Mouse (Mus musculus) liver, embryonic 13.5 days (tissue): ENCODE data around the gene Phlda2. TPM values are rescaled to one million over a fixed set of nuclear protein-coding genes. Genes with fewer than 3 reads are reported as not detected.

Source experiments
- ATAC-seq: fragments of 200-750 bp; cut with Nextera tagmentation; 2 replicates; pipeline ENCODE4 v1.8.0; 2017; ENCODE audit warnings: low read depth, mild to moderate bottlenecking, moderate number of reproducible peaks, moderate library complexity
- DNase-seq: peaks from one replicate; pipeline ENCODE4 v3.0.0; 2022
- H3K27ac ChIP-seq: fragments of 300-500 bp; sonication (generic); 2 replicates; pipeline ENCODE4 v1.5.1; 2015; ENCODE audit warnings: moderate library complexity, mild to moderate bottlenecking, inconsistent platforms
- H3K27me3 ChIP-seq: fragments of 300-500 bp; sonication (generic); 2 replicates; pipeline ENCODE4 v1.6.1; 2015; ENCODE audit warnings: mild to moderate bottlenecking, inconsistent platforms
- H3K36me3 ChIP-seq: fragments of 300-500 bp; sonication (generic); 2 replicates; pipeline ENCODE4 v1.6.1; 2015; ENCODE audit warnings: mild to moderate bottlenecking, inconsistent platforms
- H3K4me1 ChIP-seq: fragments of 300-500 bp; sonication (generic); replicated peaks from 2 replicates; pipeline ENCODE4 v1.6.1; 2015; ENCODE audit warnings: inconsistent platforms
- H3K4me2 ChIP-seq: fragments of 300-500 bp; sonication (generic); 2 replicates; pipeline ENCODE4 v1.6.1; 2015; ENCODE audit warnings: inconsistent platforms, mild to moderate bottlenecking, moderate library complexity
- H3K4me3 ChIP-seq: fragments of 300-500 bp; sonication (generic); replicated peaks from 2 replicates; pipeline ENCODE4 v1.5.1; 2015; ENCODE audit warnings: mild to moderate bottlenecking, inconsistent platforms
- H3K9ac ChIP-seq: fragments of 300-500 bp; sonication (generic); 2 replicates; pipeline ENCODE4 v1.6.1; 2015; ENCODE audit warnings: mild to moderate bottlenecking, inconsistent platforms
- H3K9me3 ChIP-seq: fragments of 300-500 bp; sonication (generic); replicated peaks from 2 replicates; pipeline ENCODE4 v1.6.1; 2016; ENCODE audit warnings: inconsistent platforms
- WGBS: fragments of 180-500 bp; shearing (Covaris S2); methylation state at CpG from one replicate; pipeline ENCODE4 v1.1.7; 2015; ENCODE audit not compliant: insufficient replicate concordance; 5-methylcytosine and 5-hydroxymethylcytosine counted together
- polyA plus RNA-seq: library from polyadenylated mRNA; unstranded; fragments of >200 nt; fragmentation: Nextera tagmentation; extraction: Ambion mirVana; gene quantifications from 2 replicates; pipeline ENCODE4 v1.2.1, GENCODE M21; 2015

Phlda2 gene
- polyA plus RNA-seq, 1 experiment from 2014 or later = 23.6 TPM

DNA sequence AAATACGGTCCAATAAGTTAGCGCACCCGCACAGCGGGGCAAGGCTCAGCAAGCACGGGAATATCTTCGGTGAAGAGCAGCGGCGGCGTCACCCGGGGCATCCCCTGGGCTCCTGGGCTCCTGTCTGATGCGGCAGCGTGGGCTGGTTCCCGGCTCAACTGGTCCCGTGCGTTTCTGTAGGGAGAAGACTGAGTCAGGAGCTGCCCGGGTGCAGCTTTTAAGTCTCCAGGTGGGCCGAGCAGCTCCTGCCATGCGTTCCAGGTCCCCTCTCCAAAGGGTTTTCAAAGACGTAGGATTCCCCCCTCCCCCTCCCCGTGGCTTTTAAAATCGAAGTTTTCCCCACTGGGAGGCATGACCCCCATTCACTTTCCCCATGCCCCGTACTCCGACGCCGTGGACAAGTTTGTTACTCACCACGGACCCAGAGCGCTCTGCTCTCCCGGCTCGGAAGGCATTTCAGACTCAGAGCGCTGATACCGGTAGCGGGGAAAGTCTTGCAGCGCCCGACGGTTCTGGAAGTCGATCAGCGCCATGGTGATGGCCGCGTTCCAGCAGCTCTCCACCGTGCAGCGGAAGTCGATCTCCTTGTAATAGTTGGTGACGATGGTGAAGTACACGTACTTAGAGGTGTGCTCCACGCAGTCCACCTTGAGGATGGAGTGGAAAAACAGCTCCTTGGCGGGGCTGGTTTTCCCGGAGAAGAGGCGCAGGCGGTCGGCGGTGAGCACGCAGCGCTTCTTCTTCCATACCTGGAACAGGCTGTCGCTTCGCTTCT lies 1.1 kb downstream of the Phlda2 start:
- H3K9me3 ChIP-seq = no peaks in the 10 kb centered on the region
- no peak overlapping the region for H3K9ac ChIP-seq
- no peak for ATAC-seq
- H3K36me3 ChIP-seq = no peaks in the 10 kb centered on the region
- no peak overlapping the region for H3K27ac ChIP-seq
- H3K4me2 ChIP-seq = peak overlapping the region; percentile 61
- no peak for DNase-seq
- H3K4me1 ChIP-seq = peaks cover 14% of the 10 kb centered on the region
- H3K27me3 ChIP-seq = peaks cover 80% of the 10 kb centered on the region
- WGBS = 3% methylated on average over 55 of the region's 55 CpGs
- peak overlapping the region; percentile 52 for H3K4me3 ChIP-seq

DNA sequence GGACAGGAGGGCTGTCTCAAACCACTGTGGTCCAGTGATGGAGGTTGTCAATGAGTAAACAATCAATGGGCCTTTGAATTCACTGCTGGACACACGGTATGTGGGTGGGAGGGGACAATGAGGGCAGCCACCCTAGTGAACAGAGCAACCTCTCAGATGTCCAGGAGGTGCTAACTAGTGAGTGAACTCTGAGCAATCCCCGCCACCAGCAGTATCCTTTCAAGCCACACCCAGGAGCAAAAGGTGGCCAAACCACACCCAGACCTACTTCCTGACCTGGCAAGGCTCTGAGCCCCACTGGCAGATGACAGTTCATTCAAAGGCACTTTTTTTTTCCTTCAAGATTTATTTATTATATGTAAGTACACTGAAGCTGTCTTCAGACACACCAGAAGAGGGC lies 2.0 kb downstream of the Phlda2 start:
- H3K9ac ChIP-seq = no peak overlapping the region
- no peaks in the 10 kb centered on the region for H3K36me3 ChIP-seq
- no peak overlapping the region for H3K4me3 ChIP-seq
- no peak overlapping the region for H3K27ac ChIP-seq
- no peaks in the 10 kb centered on the region for H3K9me3 ChIP-seq
- ATAC-seq (peak; percentile 19; the same call in 1 of the 2 replicates), DNase-seq (no peak)
- WGBS = 34% methylated on average over 2 of the region's 2 CpGs
- H3K4me2 ChIP-seq = no peak overlapping the region
- peaks cover 77% of the 10 kb centered on the region for H3K27me3 ChIP-seq
- H3K4me1 ChIP-seq = peaks cover 18% of the 10 kb centered on the region

DNA sequence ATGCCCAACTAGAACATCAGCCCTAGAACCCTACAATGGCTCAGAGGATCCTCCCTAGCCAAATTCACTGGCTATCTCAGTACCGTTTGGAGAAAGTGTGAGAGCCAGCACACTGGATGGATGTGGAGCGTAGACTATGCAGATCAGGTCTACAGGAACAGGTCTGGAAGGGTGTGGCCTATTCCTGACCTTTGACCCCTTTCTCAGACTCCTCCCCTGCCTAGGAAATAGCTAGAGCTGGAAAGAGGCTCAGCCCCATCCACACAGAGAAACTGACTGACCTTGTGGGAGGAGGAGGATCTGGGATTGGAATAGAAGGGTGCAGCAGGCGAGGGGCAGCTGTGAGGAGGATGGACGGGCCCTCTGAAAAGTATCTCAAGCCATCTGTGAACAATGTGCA lies 4.4 kb downstream of the Phlda2 start:
- ATAC-seq (no peak), DNase-seq (no peak)
- H3K27me3 ChIP-seq = peaks cover 59% of the 10 kb centered on the region
- H3K4me3 ChIP-seq = no peak overlapping the region
- H3K4me1 ChIP-seq = peaks cover 31% of the 10 kb centered on the region
- 68% methylated on average over 4 of the region's 4 CpGs for WGBS
- no peaks in the 10 kb centered on the region for H3K36me3 ChIP-seq
- no peak overlapping the region for H3K27ac ChIP-seq
- H3K4me2 ChIP-seq = no peak overlapping the region
- H3K9me3 ChIP-seq = no peaks in the 10 kb centered on the region
- no peak overlapping the region for H3K9ac ChIP-seq

DNA sequence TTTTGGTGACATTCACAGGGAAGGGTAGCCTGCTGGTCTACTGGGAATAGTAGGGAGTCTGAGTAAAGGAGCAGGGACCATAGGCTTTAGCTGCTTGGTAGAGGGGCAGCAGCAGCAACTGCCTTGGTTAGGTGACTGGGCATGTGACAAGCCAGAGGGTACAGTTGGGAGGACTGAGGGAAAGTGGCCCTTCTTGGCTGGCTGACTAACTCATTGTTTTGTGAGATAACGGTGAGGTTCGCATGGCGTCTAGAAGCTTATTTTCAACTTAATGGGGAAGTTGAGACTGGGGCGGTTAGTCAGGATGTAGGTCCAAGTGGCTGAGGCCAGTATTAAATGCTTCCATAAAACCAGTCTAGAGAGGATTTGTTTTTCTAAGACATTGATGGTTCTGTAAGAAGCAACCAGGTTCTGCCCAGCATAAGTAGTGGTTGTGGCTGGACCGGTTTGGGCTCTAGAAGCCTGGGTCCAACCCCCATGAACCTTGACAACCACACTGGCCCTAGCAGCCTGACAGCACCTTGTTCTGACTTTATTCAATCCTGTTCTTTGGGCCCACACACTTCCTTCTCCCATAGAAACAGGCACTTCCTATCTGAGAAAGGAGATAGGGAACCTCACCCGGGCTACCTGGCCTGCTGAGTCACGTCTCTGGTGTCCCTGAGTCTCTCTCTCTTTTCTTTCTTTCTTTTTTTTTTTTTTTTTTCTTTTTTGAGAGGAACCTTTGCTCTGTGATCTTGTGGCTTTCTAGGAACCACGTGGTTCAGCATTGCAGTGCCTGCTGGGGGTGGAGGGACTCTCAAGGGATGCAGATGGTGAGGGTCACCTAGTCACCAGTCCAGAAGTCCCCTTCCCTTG lies 7.6 kb downstream of the Phlda2 start:
- H3K27ac ChIP-seq = no peak overlapping the region
- ATAC-seq = 0 out of 2 replicates have a peak, but pooled peaks have one; percentile 34

DNA sequence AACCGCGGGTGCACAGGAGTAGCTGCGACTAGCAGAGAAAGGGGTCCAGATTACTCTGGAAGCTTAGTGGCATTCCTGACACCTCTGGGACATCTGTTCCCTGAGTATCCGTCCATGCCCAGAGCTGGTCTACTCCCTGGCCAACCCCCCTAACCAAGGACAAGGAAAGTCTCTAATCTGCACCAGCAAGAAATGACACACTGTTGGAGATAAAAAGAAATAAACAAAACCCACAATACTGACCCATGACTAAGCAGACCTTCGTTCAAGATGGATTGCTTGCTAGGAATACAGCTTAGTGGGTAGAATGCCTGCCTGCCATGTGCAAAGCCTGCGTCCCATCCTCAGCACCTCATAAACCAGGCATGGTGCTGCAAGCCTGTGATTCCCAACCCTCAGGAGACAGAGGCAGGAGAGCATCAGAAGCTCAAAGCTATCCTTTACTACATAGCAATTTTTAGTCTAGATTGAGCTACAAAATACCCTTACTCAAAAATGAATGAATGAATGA lies 9.3 kb downstream of the Phlda2 start:
- no peak for DNase-seq
- no peak overlapping the region for H3K4me2 ChIP-seq
- H3K27me3 ChIP-seq = peaks cover 21% of the 10 kb centered on the region
- H3K9ac ChIP-seq = no peak overlapping the region
- H3K4me3 ChIP-seq = no peak overlapping the region
- H3K4me1 ChIP-seq = peaks cover 17% of the 10 kb centered on the region
- H3K9me3 ChIP-seq = no peaks in the 10 kb centered on the region
- no peak for ATAC-seq
- WGBS = 63% methylated on average over 6 of the region's 6 CpGs
- H3K27ac ChIP-seq = no peak overlapping the region
- H3K36me3 ChIP-seq = no peaks in the 10 kb centered on the region

More for the DNA sequence above, 7.6 kb downstream of the Phlda2 start:
- WGBS = 18% methylated on average over 8 of the region's 8 CpGs
- no peak overlapping the region for H3K9ac ChIP-seq
- no peaks in the 10 kb centered on the region for H3K9me3 ChIP-seq
- H3K4me1 ChIP-seq = peaks cover 17% of the 10 kb centered on the region
- H3K36me3 ChIP-seq = no peaks in the 10 kb centered on the region
- H3K27me3 ChIP-seq = peaks cover 27% of the 10 kb centered on the region
- H3K4me3 ChIP-seq = no peak overlapping the region
- DNase-seq = no peak
- no peak overlapping the region for H3K4me2 ChIP-seq

DNA sequence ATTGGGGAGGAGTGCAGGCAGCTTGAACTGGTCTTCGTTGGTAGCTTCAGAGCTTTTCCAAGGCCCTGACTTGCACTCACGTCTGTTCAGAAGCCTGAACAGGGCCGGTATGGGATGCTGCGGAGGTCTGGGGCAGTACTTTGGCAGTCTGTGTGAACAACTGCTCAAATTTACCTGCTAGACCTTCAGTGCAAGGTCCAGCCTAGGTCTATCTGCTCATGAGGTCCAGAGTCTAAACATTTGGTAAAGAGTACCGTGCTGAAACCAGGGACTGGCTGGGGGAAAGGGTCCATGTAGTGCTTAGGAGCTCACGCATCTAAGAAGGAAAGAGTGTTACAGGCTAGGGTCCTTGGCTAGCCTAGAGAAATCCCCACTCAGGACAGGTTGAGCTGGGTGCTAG lies 13.2 kb downstream of the Phlda2 start:
- WGBS = 55% methylated on average over 6 of the region's 6 CpGs
- H3K27ac ChIP-seq = no peak overlapping the region
- H3K4me3 ChIP-seq = no peak overlapping the region
- no peak overlapping the region for H3K9ac ChIP-seq
- peaks cover 15% of the 10 kb centered on the region; the same call in 1 of the 2 replicates for H3K27me3 ChIP-seq
- ATAC-seq (peak; percentile 68), DNase-seq (no peak)
- H3K4me1 ChIP-seq = peaks cover 2% of the 10 kb centered on the region; the same call in 1 of the 2 replicates
- no peaks in the 10 kb centered on the region for H3K9me3 ChIP-seq
- H3K4me2 ChIP-seq = no peak overlapping the region
- H3K36me3 ChIP-seq = no peaks in the 10 kb centered on the region

DNA sequence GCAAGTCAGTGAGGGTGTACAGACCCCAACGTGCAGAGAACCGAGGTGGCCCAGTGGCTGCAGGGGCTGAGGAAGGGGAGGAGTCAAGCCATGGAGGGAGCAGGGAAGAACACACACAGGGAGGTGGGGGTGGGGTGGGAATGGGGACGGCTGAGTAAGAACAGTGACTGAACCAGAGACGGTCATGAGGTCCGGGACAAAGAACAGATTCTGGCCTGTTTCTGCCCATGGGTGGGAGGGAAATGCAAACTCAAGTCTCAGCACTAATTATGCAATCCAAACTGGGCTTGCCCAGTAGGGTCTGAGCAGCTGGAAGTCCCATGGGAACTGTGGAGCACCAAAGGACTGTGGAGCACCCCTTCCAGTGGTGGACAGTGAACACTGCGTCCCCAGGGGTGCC lies 20.4 kb downstream of the Phlda2 start:
- no peak overlapping the region for H3K4me2 ChIP-seq
- H3K36me3 ChIP-seq = no peaks in the 10 kb centered on the region
- H3K9me3 ChIP-seq = no peaks in the 10 kb centered on the region
- no peak for DNase-seq
- no peak overlapping the region for H3K27ac ChIP-seq
- H3K4me3 ChIP-seq = no peak overlapping the region
- H3K4me1 ChIP-seq = peaks cover 5% of the 10 kb centered on the region
- peaks cover 29% of the 10 kb centered on the region for H3K27me3 ChIP-seq
- WGBS = 18% methylated on average over 6 of the region's 6 CpGs
- no peak overlapping the region for H3K9ac ChIP-seq
- ATAC-seq = peak; percentile 49

DNA sequence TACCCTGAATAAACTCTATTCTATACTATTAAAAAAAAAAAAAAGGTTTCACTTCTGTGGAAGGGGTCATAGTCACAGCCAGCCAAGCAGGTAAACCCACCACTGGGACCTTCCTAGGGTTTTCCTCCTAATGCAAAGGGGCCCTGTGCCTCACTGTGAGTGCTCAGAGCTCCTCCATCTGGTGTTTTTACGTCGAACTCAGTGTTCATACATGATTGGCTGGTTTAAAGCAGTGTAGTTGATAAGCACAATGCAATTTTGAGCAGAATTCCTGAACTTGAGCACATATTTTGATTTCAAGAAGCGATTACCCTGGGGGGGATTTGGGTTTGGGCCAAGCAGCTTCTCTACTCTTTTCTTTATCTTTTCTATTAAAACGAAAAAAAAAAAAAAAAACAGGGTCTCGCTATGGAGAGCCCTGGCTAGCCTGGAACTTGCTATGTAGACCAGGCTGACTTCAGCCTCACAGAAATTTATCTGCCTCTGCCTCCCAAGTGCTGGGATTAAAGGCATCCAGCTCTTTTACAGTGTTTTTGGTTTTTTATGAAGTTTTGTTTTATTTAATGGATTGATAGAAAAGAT lies 21.1 kb downstream of the Phlda2 start:
- 44% methylated on average over 5 of the region's 5 CpGs for WGBS
- peaks cover 29% of the 10 kb centered on the region for H3K27me3 ChIP-seq

DNA sequence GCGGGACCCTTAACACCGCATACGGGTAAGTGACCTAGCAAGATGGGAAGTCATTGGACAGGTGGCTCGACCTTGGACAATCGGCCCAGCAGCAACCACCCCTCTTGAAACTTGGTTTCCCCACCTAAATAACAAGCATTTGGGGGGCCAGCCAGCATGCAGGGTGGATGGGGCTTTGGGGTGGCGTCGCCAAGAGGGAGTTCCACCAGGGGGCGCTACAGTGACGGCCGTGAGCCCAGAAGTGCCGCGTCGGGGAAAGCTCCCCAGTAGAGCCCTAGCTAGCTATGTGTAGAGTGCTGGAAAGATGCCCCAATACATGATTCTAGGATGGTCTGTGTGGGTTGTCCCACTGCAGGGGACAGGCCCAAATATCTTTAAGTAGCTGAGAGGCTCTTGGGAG lies 22.5 kb downstream of the Phlda2 start:
- DNase-seq (peak; percentile 34), ATAC-seq (no peak)
- peaks cover 9% of the 10 kb centered on the region for H3K4me1 ChIP-seq
- H3K9me3 ChIP-seq = no peaks in the 10 kb centered on the region
- H3K9ac ChIP-seq = no peak overlapping the region
- 23% methylated on average over 13 of the region's 13 CpGs for WGBS
- H3K36me3 ChIP-seq = no peaks in the 10 kb centered on the region
- no peak overlapping the region for H3K27ac ChIP-seq
- H3K4me2 ChIP-seq = no peak overlapping the region
- H3K4me3 ChIP-seq = no peak overlapping the region
- peaks cover 28% of the 10 kb centered on the region for H3K27me3 ChIP-seq

More for the DNA sequence above, 21.1 kb downstream of the Phlda2 start:
- DNase-seq (no peak), ATAC-seq (no peak)
- Histone ChIP-seq H3K4me2 (no peak overlapping the region), H3K4me1 (peaks cover 5% of the 10 kb centered on the region), H3K9ac (no peak overlapping the region), H3K27ac (no peak overlapping the region), H3K4me3 (no peak overlapping the region), H3K9me3 (no peaks in the 10 kb centered on the region), H3K36me3 (no peaks in the 10 kb centered on the region)

DNA sequence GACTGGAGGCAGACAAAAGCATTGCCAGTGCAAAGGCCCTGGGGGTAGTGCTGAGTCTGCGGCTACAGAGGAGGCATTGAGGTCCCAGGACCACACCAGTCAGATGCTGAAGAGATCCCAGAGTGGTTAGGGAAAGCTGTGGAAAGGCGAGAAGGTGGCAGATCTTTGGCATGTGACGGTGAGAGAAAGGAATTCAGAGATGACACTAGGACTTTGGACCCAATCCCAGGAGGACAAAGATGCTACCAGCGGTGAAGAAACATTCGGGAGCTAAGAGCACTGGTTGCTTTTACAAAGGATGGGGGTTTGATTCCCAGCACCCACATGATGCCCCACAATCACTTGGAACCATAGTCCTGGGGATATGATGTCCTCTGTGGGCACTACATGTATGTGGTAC lies 25.1 kb downstream of the Phlda2 start:
- no peak for ATAC-seq
- 69% methylated on average over 5 of the region's 5 CpGs for WGBS
- no peak overlapping the region for H3K27ac ChIP-seq

DNA sequence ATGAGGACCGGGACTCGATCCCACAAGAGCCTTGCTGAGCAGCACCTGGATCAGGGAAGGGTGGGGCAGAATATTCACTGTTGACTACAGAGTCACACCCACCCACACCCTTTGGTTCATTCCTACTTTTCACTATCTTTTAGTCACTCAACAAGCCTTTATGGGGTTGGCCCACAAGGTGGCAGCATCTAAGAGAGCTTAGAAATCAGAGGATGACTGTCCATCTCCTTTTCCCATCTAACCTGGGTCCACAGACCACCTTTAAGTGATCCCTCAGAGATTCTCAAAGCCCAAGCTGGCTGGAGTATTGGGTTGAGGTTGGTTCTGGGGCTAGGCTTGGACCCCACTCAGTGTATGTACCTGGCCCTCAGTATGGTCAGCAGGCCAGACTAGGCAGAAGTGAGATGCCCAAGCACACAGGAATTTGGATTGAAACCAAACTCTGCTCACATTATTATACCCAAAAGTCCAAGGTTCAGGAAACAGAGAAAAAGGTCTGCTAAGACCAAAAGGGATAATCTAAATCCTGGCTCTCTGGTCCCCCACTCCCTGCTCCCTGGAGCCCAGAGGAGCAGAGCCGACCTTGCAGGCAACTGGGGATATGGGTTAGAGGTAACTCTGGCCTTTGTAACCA lies 26.1 kb downstream of the Phlda2 start:
- H3K4me3 ChIP-seq = no peak overlapping the region
- H3K9me3 ChIP-seq = no peaks in the 10 kb centered on the region
- DNase-seq = no peak
- peaks cover 12% of the 10 kb centered on the region for H3K27me3 ChIP-seq
- H3K36me3 ChIP-seq = no peaks in the 10 kb centered on the region
- H3K27ac ChIP-seq = no peak overlapping the region
- WGBS = 59% methylated on average over 3 of the region's 3 CpGs
- H3K4me2 ChIP-seq = no peak overlapping the region
- H3K9ac ChIP-seq = no peak overlapping the region
- no peak for ATAC-seq
- H3K4me1 ChIP-seq = peaks cover 4% of the 10 kb centered on the region

More for the DNA sequence above, 25.1 kb downstream of the Phlda2 start:
- Histone ChIP-seq H3K27me3 (peaks cover 14% of the 10 kb centered on the region), H3K4me3 (no peak overlapping the region), H3K9ac (no peak overlapping the region), H3K36me3 (no peaks in the 10 kb centered on the region), H3K9me3 (no peaks in the 10 kb centered on the region), H3K4me1 (peaks cover 5% of the 10 kb centered on the region), H3K4me2 (no peak overlapping the region)
- DNase-seq = no peak
